Mouse (Mus musculus): ENCODE data around the gene Gpbar1.
"Not testable (repeated sequence)": the region's sequence is repeated elsewhere in the genome, so short reads cannot be mapped to it uniquely, and the experiment has no call there.

DNA sequence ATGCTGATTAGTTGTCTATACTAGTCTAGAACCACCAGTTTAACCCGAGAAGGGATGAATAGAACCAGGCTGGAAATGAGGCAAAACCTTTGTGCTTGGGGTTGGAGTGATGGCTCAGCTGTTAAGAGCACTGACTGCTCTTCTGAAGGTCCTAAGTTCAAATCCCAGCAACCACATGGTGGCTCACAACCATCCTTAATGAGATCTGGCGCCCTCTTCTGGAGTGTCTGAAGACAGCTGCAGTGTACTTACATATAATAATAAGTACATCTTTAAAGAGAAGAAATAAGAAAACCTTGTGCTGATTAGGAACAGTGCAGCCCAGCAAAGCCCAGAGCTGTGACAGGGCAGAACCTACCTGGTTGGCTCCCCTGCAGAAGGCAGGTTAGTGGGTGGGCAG lies 48.6 kb downstream of the Gpbar1 start:
- TF ChIP-seq POLR2A (IDR thresholded peaks at IDR 0.05; ENCODE audit: control insufficient read depth, low read depth, low read length); CTCF (IDR thresholded peaks at IDR 0.05; ENCODE audit: control insufficient read depth, insufficient read depth, insufficient replicate concordance, low read depth, low read length): not testable (repeated sequence)

Data from testis, adult 2 months (tissue).